Mouse (Mus musculus) embryo, embryonic 10 days (tissue): ENCODE measurements at regions not wholly inside any gene's neighbourhood (a gene's known extent, or its start where the extent isn't known, plus 50 kb on each side); places are given as distances from the start of the nearest gene placed in this dataset.
"Not testable (repeated sequence)": the region's sequence is repeated elsewhere in the genome, so short reads cannot be mapped to it uniquely, and the experiment has no call there.

Experiments
- DNase-seq: peaks from one replicate; pipeline ENCODE4 v3.0.0-alpha.2; 2015; ENCODE audit warnings: low spot score

DNA sequence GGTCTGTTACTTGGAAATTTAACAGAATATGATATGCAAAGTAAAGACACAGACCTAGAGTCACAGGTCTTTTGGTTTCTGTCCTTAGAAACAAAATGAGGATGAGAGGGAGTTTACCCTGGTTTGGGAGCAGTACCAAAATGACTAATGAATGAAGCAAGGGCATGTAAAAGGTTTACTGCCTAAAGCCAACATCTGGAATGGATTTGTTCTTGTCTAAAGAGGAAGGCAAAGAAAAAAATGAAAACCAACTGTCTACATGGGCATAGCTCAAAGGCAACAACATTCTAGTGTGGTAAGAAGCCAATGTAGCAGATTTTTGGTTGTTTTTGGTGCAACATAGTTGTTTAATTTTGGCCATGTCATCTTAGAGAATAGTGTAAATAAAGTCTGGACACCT lies 203.5 kb upstream of the Diaph2 start:
- DNase-seq = peak; percentile 32

DNA sequence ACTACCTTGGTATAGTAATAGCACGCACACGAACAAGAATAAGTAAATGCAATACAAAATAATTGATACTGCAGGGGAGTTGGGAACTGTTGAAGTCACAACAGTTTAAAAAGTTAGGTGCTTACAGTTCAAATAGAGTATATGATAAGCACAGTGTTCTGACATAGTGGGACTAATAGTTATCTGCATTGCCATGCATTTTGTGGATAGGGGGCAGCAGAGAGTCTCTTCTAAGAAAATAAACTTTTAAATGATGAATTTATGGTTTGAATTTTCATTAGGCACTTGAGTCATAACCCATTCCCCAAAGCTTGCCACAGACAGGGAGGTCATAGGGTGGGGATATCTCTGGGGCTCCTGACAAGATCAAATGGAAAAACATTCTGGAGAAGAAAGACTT lies 201.9 kb upstream of the Diaph2 start:
- no peak for DNase-seq

DNA sequence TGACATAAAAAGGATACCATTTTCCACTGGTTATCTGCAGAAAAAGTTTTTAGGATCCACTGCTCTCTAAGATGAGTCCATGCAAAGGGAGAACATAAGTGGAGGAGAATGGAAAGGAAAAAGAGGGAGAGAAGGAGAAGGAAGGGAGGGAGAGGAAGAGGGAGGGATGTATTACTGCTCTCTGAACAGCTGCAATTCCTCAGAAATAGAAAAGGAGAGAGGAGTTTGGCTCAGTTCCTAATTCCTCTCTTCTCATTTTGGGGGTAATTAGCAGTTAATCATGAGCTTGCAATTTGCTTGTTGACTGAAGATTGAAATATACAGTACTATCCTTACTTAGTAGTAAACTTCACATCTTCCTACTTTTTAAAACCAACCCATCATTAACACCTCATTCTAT lies 193.5 kb upstream of the Diaph2 start:
- no peak for DNase-seq

DNA sequence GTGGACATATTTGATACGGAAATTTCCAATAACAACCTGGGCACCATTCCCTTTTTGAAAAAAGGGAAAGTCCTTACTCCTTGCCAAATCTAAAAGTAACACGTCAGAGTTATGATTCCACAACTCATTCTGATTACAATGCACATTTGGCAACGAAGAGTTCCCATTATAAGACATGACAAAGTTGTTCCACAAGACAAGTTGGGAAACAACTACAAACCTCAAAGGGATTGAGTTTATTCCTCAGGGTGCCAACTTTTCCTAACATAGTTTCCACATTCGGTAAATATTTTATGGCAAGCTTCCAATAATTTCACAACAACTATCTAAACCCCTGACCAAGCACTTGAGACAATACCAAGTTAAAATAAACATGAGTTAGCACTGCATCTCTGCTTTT lies 150.1 kb upstream of the Diaph2 start:
- no peak for DNase-seq

DNA sequence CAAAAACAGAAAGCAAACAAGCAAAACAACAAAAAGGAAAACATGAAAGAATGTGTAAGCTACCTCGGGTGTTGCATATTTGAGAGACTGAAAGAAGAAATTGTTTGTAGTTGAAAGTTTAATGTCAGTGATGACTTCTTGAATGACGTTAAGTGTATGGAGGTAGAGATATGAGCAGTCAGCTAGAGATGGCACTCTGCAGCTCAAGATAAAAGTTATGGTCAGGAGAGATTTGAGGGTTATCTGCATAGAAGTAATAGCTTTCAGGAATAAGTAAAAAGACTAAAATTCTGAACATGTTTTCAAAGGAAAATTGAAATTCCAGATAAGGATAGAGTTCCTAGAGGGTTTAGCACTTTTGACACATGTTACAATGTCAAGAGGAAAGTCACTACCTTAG lies 141.7 kb upstream of the Diaph2 start:
- DNase-seq = no peak

DNA sequence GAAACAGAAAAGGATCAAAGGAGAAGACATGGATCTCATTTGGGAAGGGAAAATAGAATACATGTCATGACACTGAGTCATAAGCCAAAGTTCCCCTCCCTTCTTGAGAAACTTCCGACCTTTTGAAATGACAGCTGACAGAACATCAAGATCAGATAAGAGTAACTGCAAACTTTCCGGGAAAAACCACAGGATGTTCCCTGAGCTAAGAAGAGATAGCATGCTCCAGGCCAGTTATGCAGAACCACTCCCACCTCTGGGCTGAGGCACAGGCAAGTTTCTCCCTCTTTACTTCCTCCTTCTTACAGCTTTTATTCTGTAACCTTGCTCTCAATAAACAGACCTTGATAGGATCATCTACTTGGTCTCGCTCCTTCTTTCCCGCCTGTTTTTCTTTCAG lies 138.0 kb upstream of the Diaph2 start:
- not testable (repeated sequence) for DNase-seq

DNA sequence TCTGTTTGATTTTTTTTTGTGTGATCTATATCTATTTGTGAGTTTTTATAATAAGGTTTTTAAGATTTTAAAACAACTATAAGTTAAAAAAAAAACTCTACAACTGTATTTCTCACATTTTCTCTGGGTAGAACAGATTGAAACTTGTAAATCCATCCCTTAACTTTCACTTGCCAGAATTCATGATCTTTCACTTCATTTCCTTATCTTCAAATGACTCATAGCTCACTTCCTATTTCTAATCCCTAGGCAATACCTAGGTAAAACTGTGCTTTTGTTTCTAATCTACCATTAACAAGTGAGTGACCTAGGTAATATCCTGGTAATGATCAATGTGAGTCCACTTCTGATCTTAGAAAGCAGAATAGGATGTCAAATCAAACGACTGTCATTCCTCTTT lies 112.5 kb upstream of the Diaph2 start:
- DNase-seq = no peak

DNA sequence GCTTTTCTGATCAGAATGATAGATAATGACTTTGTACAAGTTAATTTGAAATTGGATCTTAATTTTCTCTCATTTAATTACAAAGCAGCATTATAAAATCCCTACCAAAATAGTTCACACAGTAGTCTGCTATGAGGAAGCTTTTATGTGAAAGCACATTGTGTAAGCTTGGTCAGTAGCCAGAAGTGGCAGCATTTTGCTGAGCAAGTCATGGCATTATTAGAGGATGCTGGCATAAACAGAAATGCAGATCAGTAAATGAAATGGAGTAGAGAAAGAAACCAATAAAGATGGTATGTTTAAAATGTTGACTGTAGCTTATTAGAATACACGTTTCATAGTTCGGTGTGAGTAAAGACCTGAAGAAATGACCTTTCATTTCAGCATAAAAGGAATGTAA lies 104.4 kb upstream of the Diaph2 start:
- no peak for DNase-seq

DNA sequence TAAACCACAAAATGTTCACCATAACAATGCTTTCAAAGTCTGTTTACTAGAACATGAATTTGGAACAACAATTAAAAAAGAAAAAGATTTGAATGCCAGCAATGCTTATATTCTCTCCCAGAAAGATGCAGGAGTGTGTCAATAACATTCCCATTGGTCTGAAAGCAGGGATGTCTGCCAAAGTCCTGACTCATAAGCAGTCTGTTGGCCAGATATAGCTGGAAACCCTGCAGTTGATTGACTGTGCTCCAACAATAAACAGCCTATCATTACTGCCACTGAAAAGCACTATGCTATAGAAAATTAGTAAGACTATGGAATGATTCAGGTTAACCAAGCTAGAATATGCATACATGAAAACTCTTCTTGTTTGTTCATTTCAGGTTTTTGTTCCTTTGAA lies 92.6 kb upstream of the Diaph2 start:
- DNase-seq = no peak

DNA sequence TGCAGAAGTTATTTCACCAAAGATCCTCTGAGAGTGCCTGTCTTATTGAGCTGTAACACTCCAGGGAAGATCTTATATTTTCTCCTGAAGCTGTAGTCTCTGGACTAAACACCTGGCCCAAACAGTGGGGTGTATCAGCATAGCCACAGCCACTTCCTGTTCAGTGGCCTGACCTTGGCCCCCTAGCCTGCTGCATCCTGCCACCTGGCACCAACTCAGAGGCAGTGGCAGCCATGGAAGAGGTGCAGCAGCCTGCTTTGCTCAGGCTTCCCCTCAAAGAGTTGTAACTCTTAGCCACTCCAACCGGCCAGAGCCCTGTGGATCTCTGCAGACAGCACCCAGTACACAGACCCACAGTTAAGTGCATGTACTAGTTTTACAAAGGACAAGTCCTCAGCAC lies 58.9 kb upstream of the Diaph2 start:
- no peak for DNase-seq
